Mouse (Mus musculus): ENCODE results near the gene Vmn1r163. TPM values are rescaled to one million over a fixed set of nuclear protein-coding genes. Genes with fewer than 3 reads are reported as not detected.
"Not testable (repeated sequence)": the region's sequence is repeated elsewhere in the genome, so short reads cannot be mapped to it uniquely, and the experiment has no call there.

Gene Vmn1r163
- total RNA-seq (2021): not detected
- long read RNA-seq: 0 reads

DNA sequence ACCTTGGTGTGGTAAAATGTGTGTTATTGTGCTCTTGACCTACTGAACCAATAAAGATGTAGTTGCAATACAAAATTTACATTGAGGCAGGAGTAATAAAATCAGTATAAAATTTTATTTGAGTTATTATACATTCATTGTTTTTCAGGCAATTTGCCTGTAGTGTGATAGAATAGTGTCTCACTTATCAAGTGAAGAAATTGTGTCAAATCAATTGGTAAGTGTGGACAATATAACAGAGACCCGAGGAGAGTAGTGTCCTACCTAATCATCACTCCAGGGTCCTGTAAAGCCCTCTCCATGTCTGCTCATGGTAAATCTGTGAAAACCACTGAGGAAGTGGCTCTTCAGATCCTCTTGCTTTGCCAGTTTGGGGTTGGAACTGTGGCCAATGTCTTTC is at the start of gene Vmn1r163:
TSS of gene Vmn1r163 (plus strand) at position 301 of the 400 bp plus-strand sequence.
- DNase-seq (ENCODE audit: low spot score in 2 of 2): not testable (repeated sequence)

DNA sequence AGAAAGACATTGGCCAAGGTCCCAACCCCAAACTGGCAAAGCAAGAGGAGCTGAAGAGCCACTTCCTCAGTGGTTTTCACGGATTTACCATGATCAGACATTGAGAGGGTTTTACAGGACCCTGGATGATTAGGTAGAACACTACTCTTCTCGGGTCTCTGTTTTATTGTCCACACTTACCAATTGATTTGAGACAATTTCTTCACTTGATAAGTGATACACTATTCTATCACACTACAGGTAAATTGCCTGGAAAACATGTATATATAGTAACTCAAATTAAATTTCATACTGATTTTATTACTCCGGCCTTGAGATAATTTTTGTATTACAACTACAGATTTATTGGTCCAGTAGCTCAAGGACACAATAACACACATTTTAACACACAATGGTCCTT is 35.5 kb upstream of the Vmn1r163 start, which contains the start of gene Gm4216:
TSS of gene Gm4216 (minus strand) at position 101 of the 400 bp plus-strand sequence.
- not testable (repeated sequence) for DNase-seq (ENCODE audit: low spot score in 2 of 2)

DNA sequence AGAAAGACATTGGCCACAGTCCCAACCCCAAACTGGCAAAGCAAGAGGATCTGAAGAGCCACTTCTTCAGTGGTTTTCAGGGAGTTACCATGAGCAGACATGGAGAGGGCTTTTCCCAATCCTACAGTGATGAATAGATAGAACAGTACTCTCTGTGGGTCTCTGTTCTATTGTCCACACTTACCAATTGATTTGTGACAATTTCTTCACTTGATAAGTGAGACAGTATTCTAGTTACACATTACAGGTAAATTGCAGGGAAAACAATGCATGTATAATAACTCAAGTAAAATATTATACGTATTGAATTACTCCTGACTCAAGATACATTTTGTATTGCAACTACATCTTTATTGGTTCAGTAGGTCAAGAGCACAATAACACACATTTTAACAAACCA is 12.0 kb downstream of the Vmn1r163 start, which contains the start of gene Gm8720:
TSS of gene Gm8720 (minus strand) at position 101 of the 400 bp plus-strand sequence.
- DNase-seq (ENCODE audit: low spot score in 2 of 2): not testable (repeated sequence)

Other genes with a start within 250 kb of the Vmn1r163 start
- gene Vmn1r159, start 211.9 kb upstream of the Vmn1r163 start, total RNA-seq (2021): not detected
- gene Vmn1r160, start 184.3 kb upstream of the Vmn1r163 start, total RNA-seq (2021): not detected
- not detected for gene Gm4214, start 70.9 kb upstream of the Vmn1r163 start, total RNA-seq (2021)
- not detected for gene Gm4216, start 35.6 kb upstream of the Vmn1r163 start, total RNA-seq (2021)
- not detected for gene Gm8720, start 11.9 kb downstream of the Vmn1r163 start, total RNA-seq (2021)
- gene Gm10662, start 88.9 kb downstream of the Vmn1r163 start, total RNA-seq (2021): not detected
- not detected for gene Vmn1r165, start 161.8 kb downstream of the Vmn1r163 start, total RNA-seq (2021)
- not detected for gene Vmn1r166, start 196.1 kb downstream of the Vmn1r163 start, total RNA-seq (2021)
- gene Gm6902, start 223.4 kb downstream of the Vmn1r163 start, total RNA-seq (2021): not detected
- gene Nlrp4e, start 245.7 kb downstream of the Vmn1r163 start, total RNA-seq (2021): not detected

Data from layer of hippocampus, postnatal 10 days (tissue).